Mouse (Mus musculus): ENCODE data around the gene Prpf40b. TPM values are rescaled to one million over a fixed set of nuclear protein-coding genes. Genes with fewer than 3 reads are reported as not detected.

The Prpf40b gene
- total and polyA plus RNA-seq, 2 experiments from 2014 or later: 97.9 to 107 TPM

DNA sequence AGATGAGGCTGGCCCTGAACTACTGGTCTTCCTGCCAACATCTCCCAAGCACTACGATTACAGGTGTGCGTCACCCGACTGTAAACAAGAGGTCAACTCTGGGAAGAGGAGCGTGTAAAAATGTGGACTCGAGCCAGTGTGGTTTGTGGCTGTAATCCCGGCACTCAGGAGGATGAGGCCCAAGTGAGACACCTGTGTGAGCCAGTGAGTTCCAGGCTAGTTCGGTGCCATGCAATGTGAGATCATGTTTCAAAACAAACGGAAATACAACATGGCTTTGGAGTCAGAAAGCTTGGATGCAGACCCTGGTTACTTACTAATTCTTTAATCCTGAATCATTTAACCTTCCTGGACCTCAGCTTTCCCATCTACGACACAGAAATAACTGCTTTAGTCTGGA, 64.1 kb downstream of the Prpf40b start:
- no peaks in the 10 kb centered on the region for H3K4me1 ChIP-seq (ENCODE audit: insufficient read depth, low read length)
- H3K4me2 ChIP-seq (ENCODE audit: low read depth, low read length, poor library complexity, severe bottlenecking): no peak overlapping the region
- H3K27me3 ChIP-seq (ENCODE audit: insufficient read depth, low read length): no peaks in the 10 kb centered on the region
- ATAC-seq (ENCODE audit: low FRiP score) (no peak), DNase-seq (ENCODE audit: low spot score) (no peak)
- H3K9ac ChIP-seq (replicated peaks; ENCODE audit: low read length, poor library complexity, severe bottlenecking): no peak overlapping the region
- TF ChIP-seq CTCF (IDR thresholded peaks at IDR 0.05): no peak
- H3K4me3 ChIP-seq (ENCODE audit: low read depth, low read length): no peak overlapping the region
- H3K27ac ChIP-seq (ENCODE audit: low read depth, low read length): no peak overlapping the region
- no peaks in the 10 kb centered on the region for H3K36me3 ChIP-seq (ENCODE audit: insufficient read depth, low read length)
- H3K9me3 ChIP-seq (ENCODE audit: low read length): no peaks in the 10 kb centered on the region
- WGBS: 87% methylated on average over 9 of the region's 9 CpGs

GRCm38 (mm10) chr15:99364022-99364530, 69.2 kb downstream of the Prpf40b start:
- ATAC-seq (ENCODE audit: low FRiP score) (no peak), DNase-seq (ENCODE audit: low spot score) (no peak)
- Histone ChIP-seq H3K36me3 (ENCODE audit: insufficient read depth, low read length) (no peaks in the 10 kb centered on the region), H3K27me3 (ENCODE audit: insufficient read depth, low read length) (no peaks in the 10 kb centered on the region), H3K9me3 (ENCODE audit: low read length) (no peaks in the 10 kb centered on the region), H3K27ac (ENCODE audit: low read depth, low read length) (no peak overlapping the region), H3K4me2 (ENCODE audit: low read depth, low read length, poor library complexity, severe bottlenecking) (no peak overlapping the region), H3K4me1 (ENCODE audit: insufficient read depth, low read length) (peaks cover 5% of the 10 kb centered on the region; the same call in 1 of the 2 replicates), H3K9ac (replicated peaks; ENCODE audit: low read length, poor library complexity, severe bottlenecking) (no peak overlapping the region), H3K4me3 (ENCODE audit: low read depth, low read length) (no peak overlapping the region)
- 53% methylated on average over 7 of the region's 7 CpGs for WGBS
- TF ChIP-seq CTCF (IDR thresholded peaks at IDR 0.05): no peak

DNA sequence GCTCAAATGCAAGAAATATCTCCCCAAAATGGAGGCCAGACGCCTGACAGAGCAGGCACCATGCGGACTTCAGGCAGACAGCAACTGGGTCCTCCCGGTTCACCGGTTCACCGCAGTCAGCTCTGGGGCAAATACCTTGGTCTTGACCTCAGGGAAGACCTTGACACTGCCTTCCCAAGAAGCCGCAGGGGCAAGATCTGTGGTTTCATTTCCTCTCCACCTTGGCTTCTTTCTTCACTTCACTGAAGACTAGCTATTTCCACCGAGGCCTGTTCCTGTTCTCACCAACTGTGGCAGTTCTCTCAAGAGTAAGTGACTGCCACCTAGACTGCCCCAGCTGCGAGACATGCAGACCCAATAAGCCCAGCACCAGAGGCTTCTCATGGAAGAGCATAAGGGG, 70.0 kb downstream of the Prpf40b start:
- TF ChIP-seq CTCF (IDR thresholded peaks at IDR 0.05): no peak
- Histone ChIP-seq H3K4me1 (ENCODE audit: insufficient read depth, low read length) (peaks cover 8% of the 10 kb centered on the region; the same call in 1 of the 2 replicates), H3K4me3 (ENCODE audit: low read depth, low read length) (no peak overlapping the region), H3K27ac (ENCODE audit: low read depth, low read length) (no peak overlapping the region), H3K4me2 (ENCODE audit: low read depth, low read length, poor library complexity, severe bottlenecking) (no peak overlapping the region), H3K9me3 (ENCODE audit: low read length) (no peaks in the 10 kb centered on the region), H3K27me3 (ENCODE audit: insufficient read depth, low read length) (no peaks in the 10 kb centered on the region), H3K36me3 (ENCODE audit: insufficient read depth, low read length) (no peaks in the 10 kb centered on the region), H3K9ac (replicated peaks; ENCODE audit: low read length, poor library complexity, severe bottlenecking) (no peak overlapping the region)
- ATAC-seq (ENCODE audit: low FRiP score) (no peak), DNase-seq (ENCODE audit: low spot score) (no peak)
- 78% methylated on average over 8 of the region's 8 CpGs for WGBS

Other genes with a start within 250 kb of the Prpf40b start
- 9.8 and 11.2 TPM in 2 replicates for gene Prph, start 239.9 kb upstream of the Prpf40b start, total RNA-seq (2014; rRNA removed)
- 8.0 and 9.1 TPM in 2 replicates for gene Prph, start 239.9 kb upstream of the Prpf40b start, polyA plus RNA-seq (2015; fragmentation: Nextera tagmentation; extraction: Ambion mirVana)
- gene Troap, start 220.5 kb upstream of the Prpf40b start, total RNA-seq (2014; rRNA removed): 1.6 and 4.1 TPM in 2 replicates
- 1.4 and 2.1 TPM in 2 replicates for gene Troap, start 220.5 kb upstream of the Prpf40b start, polyA plus RNA-seq (2015; fragmentation: Nextera tagmentation; extraction: Ambion mirVana)
- 17.7 and 21.1 TPM in 2 replicates for gene C1ql4, start 207.3 kb upstream of the Prpf40b start, total RNA-seq (2014; rRNA removed)
- gene C1ql4, start 207.3 kb upstream of the Prpf40b start, polyA plus RNA-seq (2015; fragmentation: Nextera tagmentation; extraction: Ambion mirVana): 8.5 and 9.2 TPM in 2 replicates
- gene Dnajc22, start 201.9 kb upstream of the Prpf40b start, total RNA-seq (2014; rRNA removed): 0.61 and 0.88 TPM in 2 replicates
- 1.3 and 1.6 TPM in 2 replicates for gene Dnajc22, start 201.9 kb upstream of the Prpf40b start, polyA plus RNA-seq (2015; fragmentation: Nextera tagmentation; extraction: Ambion mirVana)
- 27.8 and 31.8 TPM in 2 replicates for gene Spats2, start 169.2 kb upstream of the Prpf40b start, total RNA-seq (2014; rRNA removed)
- gene Spats2, start 169.2 kb upstream of the Prpf40b start, polyA plus RNA-seq (2015; fragmentation: Nextera tagmentation; extraction: Ambion mirVana): 17.7 and 19.5 TPM in 2 replicates
- gene Kcnh3, start 70.2 kb upstream of the Prpf40b start, total RNA-seq (2014; rRNA removed): 1.6 and 3.6 TPM in 2 replicates
- 0.60 and 0.67 TPM in 2 replicates for gene Kcnh3, start 70.2 kb upstream of the Prpf40b start, polyA plus RNA-seq (2015; fragmentation: Nextera tagmentation; extraction: Ambion mirVana)
- gene Mcrs1, start 43.1 kb upstream of the Prpf40b start, total RNA-seq (2014; rRNA removed): 223 and 225 TPM in 2 replicates
- gene Mcrs1, start 43.1 kb upstream of the Prpf40b start, polyA plus RNA-seq (2015; fragmentation: Nextera tagmentation; extraction: Ambion mirVana): 207 and 222 TPM in 2 replicates
- gene Fam186b, start 801 bp downstream of the Prpf40b start, total RNA-seq (2014; rRNA removed): 0.38 and 2.3 TPM in 2 replicates
- 1.4 and 1.6 TPM in 2 replicates for gene Fam186b, start 801 bp downstream of the Prpf40b start, polyA plus RNA-seq (2015; fragmentation: Nextera tagmentation; extraction: Ambion mirVana)
- 13.5 and 15.5 TPM in 2 replicates for gene Fmnl3, start 75.4 kb downstream of the Prpf40b start, total RNA-seq (2014; rRNA removed)
- gene Fmnl3, start 75.4 kb downstream of the Prpf40b start, polyA plus RNA-seq (2015; fragmentation: Nextera tagmentation; extraction: Ambion mirVana): 8.5 and 9.8 TPM in 2 replicates
- gene Tmbim6, start 97.8 kb downstream of the Prpf40b start, total RNA-seq (2014; rRNA removed): 270 and 327 TPM in 2 replicates
- 327 and 348 TPM in 2 replicates for gene Tmbim6, start 97.8 kb downstream of the Prpf40b start, polyA plus RNA-seq (2015; fragmentation: Nextera tagmentation; extraction: Ambion mirVana)
- 20.2 and 24.1 TPM in 2 replicates for gene Nckap5l, start 162.7 kb downstream of the Prpf40b start, total RNA-seq (2014; rRNA removed)
- 11.4 and 12.2 TPM in 2 replicates for gene Nckap5l, start 162.7 kb downstream of the Prpf40b start, polyA plus RNA-seq (2015; fragmentation: Nextera tagmentation; extraction: Ambion mirVana)
- 11.7 and 12.4 TPM in 2 replicates for gene Bcdin3d, start 179.6 kb downstream of the Prpf40b start, total RNA-seq (2014; rRNA removed)
- 12.6 and 14.6 TPM in 2 replicates for gene Bcdin3d, start 179.6 kb downstream of the Prpf40b start, polyA plus RNA-seq (2015; fragmentation: Nextera tagmentation; extraction: Ambion mirVana)
- 42.0 and 42.1 TPM in 2 replicates for gene Faim2, start 233.1 kb downstream of the Prpf40b start, total RNA-seq (2014; rRNA removed)
- gene Faim2, start 233.1 kb downstream of the Prpf40b start, polyA plus RNA-seq (2015; fragmentation: Nextera tagmentation; extraction: Ambion mirVana): 72.0 and 82.5 TPM in 2 replicates

Data from midbrain, postnatal 0 days (tissue).